Mouse (Mus musculus): ENCODE results near the gene Shank1. TPM values are rescaled to one million over a fixed set of nuclear protein-coding genes. Genes with fewer than 3 reads are reported as not detected.

The Shank1 gene
- 9.5 and 15.1 TPM in 2 replicates for polyA plus RNA-seq (2014; fragmentation: Nextera tagmentation; extraction: Ambion mirVana)

DNA sequence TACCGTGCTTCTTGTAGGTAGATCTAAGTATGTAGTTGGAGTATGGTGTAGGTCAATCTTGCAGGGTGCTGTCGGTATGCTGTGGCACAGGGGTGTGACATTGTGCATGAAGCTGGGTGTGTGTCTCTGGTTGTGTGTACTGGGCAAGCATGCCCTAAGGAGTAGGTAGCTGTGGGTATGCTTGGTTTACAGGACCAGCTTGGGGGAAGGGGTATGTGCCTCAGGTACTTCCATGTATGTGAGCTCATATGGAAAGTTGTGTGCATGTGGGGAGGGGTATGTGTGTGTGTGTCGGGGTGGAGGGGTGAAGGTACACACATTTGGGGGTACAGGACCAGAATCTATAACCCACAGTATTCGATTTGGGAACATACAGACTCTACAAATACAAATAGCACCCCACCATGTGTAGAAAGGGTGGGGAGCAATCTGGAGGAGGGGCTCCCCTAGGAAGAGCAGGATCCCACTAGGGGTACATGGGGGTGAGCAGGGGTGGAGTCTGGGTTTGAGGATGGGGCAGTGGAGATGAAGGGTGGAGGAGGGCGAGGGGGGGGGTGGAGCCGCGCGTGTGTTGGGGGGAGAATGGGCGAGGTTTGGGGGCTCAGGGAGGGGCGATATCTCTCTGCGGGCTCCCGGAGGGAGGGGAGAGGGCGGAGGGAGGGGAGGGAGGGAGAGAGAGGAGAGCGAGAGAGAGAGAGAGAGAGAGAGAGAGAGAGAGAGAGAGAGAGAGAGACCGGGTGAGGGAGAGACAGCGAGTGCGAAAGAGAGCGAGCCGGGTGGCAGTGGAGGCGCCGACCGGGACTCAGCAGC, at the start of gene Shank1:
Shank1 (plus strand) TSS at position 779 of the 810 bp plus-strand sequence.
- peaks cover 21% of the 10 kb centered on the region for H3K36me3 ChIP-seq (ENCODE audit: control insufficient read depth, insufficient read depth, low read length)
- peak within 1 kb of the TSS; percentile 74 for H3K9ac ChIP-seq (ENCODE audit: low read length)
- H3K27ac ChIP-seq (ENCODE audit: low read depth, low read length), result peak within 1 kb of the TSS; percentile 76; the same call in 1 of the 2 replicates
- H3K4me2 ChIP-seq (ENCODE audit: low read length), result peak within 1 kb of the TSS; percentile 96
- H3K9me3 ChIP-seq (replicated peaks; ENCODE audit: control insufficient read depth, low read length), result no peaks in the 10 kb centered on the region
- peaks cover 7% of the 10 kb centered on the region for H3K4me1 ChIP-seq (ENCODE audit: control insufficient read depth, insufficient read depth, low read length)
- no peaks in the 10 kb centered on the region for H3K27me3 ChIP-seq (replicated peaks; ENCODE audit: control insufficient read depth, insufficient read depth, low read length)
- WGBS, result 24% methylated on average over 11 of the region's 22 CpGs
- peak within 1 kb of the TSS; percentile 60 for H3K4me3 ChIP-seq (ENCODE audit: low read depth, low read length)
- DNase-seq (ENCODE audit: low spot score), result peak; percentile 64
- ATAC-seq, result no peak

DNA sequence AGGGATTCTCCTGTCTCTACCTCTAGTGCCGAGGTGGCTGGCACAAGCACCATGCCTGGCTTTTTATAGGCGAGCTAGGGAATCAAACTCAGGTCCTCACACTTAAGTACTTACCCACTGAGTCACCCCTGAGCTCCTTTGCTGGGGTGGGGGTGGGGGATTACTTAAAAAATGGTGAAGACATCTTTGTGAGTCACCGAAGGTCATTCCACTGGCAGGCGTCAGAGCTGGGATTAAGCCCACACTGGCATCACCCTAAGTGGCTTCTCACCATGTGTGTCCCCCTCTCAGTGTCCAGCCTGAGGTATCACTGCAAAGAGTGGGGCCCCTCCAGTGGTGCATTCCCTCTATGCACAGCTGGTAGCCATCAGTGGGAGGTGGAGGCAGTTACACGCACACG, 49.6 kb upstream of the Shank1 start:
- no peak for DNase-seq (ENCODE audit: low spot score)
- H3K27me3 ChIP-seq (replicated peaks; ENCODE audit: control insufficient read depth, insufficient read depth, low read length), result no peaks in the 10 kb centered on the region
- H3K4me1 ChIP-seq (ENCODE audit: control insufficient read depth, insufficient read depth, low read length), result no peaks in the 10 kb centered on the region
- 76% methylated on average over 6 of the region's 6 CpGs for WGBS
- no peak overlapping the region for H3K4me2 ChIP-seq (ENCODE audit: low read length)
- H3K4me3 ChIP-seq (ENCODE audit: low read depth, low read length), result no peak overlapping the region
- ATAC-seq, result no peak
- no peak overlapping the region for H3K9ac ChIP-seq (ENCODE audit: low read length)
- H3K9me3 ChIP-seq (replicated peaks; ENCODE audit: control insufficient read depth, low read length), result no peaks in the 10 kb centered on the region
- H3K36me3 ChIP-seq (ENCODE audit: control insufficient read depth, insufficient read depth, low read length), result 0 out of 2 replicates have a peak, but pooled peaks cover 2% of the 10 kb centered on the region
- H3K27ac ChIP-seq (ENCODE audit: low read depth, low read length), result no peak overlapping the region

DNA sequence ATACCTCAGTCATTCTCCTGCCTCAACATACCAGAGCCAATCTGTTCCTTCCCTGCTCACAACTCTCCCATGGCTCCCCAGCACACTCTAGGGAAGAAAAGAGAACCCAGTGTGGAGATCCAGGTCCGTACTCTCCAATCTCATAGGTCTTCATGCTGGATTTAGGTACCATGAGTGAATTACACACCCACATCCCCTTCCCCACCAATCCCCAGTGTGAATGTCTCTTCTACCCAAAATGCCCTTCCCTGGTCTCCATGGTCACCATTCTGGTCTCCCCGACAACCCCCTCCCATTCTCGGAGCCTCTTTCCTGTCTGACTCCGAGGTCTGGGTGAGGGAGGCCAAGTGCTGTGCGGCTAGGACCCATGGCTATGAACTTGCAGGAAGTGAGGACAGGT, 48.9 kb upstream of the Shank1 start, which contains the start of gene Gm15517:
Gm15517 (plus strand) TSS at position 301 of the 400 bp plus-strand sequence.
- ATAC-seq, result no peak
- no peaks in the 10 kb centered on the region for H3K27me3 ChIP-seq (replicated peaks; ENCODE audit: control insufficient read depth, insufficient read depth, low read length)
- no peak within 1 kb of the TSS for H3K9ac ChIP-seq (ENCODE audit: low read length)
- 0 out of 2 replicates have a peak, but pooled peaks cover 2% of the 10 kb centered on the region for H3K36me3 ChIP-seq (ENCODE audit: control insufficient read depth, insufficient read depth, low read length)
- H3K4me2 ChIP-seq (ENCODE audit: low read length), result no peak within 1 kb of the TSS
- no peak within 1 kb of the TSS for H3K4me3 ChIP-seq (ENCODE audit: low read depth, low read length)
- H3K9me3 ChIP-seq (replicated peaks; ENCODE audit: control insufficient read depth, low read length), result no peaks in the 10 kb centered on the region
- H3K27ac ChIP-seq (ENCODE audit: low read depth, low read length), result no peak within 1 kb of the TSS
- 62% methylated on average over 5 of the region's 5 CpGs for WGBS
- DNase-seq (ENCODE audit: low spot score), result no peak
- H3K4me1 ChIP-seq (ENCODE audit: control insufficient read depth, insufficient read depth, low read length), result no peaks in the 10 kb centered on the region

DNA sequence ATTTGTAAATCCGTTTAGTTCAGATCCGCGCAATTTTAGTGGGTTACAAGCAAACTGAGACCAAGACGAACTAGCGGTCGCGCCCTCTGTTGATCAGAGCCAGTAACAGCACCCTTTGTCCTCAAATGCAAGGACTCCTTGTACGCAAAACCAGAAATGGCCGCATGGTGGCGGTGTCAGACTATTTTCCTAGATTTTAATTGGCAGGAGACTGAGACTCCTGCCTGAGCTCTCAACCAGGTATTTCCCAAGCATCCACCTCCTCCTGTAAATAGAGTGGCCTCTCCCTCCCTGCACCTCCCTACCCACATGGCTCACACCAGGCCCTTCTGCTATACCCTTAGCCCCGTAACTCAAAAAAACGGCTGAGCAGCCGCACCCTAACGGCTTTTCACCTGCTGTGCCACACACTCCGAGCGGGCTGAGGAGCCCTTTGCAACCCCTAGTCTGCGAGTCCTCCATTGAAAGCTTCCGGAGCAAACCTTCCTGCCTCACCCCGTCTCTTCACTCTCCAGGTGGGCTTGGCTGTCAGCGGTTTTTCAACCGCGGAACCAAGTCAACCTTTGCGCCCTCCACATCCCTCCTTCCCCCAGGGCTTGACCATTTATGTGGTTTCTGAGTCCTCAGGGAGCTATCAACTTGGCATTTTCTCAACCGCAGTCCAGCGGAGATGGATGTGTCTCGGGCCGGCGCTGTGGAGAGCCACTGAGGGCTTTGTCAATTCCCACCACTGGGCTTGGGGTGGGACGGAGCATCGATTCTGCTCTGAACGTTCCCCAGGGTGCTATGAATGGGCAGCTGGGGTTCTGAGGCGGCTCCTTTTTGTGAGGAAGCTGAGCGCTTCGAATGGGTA, 47.0 kb upstream of the Shank1 start:
- no peaks in the 10 kb centered on the region for H3K4me1 ChIP-seq (ENCODE audit: control insufficient read depth, insufficient read depth, low read length)
- H3K27ac ChIP-seq (ENCODE audit: low read depth, low read length), result no peak overlapping the region
- H3K9ac ChIP-seq (ENCODE audit: low read length), result peak overlapping the region; percentile 42; the same call in 1 of the 2 replicates
- H3K9me3 ChIP-seq (replicated peaks; ENCODE audit: control insufficient read depth, low read length), result no peaks in the 10 kb centered on the region
- H3K4me3 ChIP-seq (ENCODE audit: low read depth, low read length), result peak overlapping the region; percentile 21
- ATAC-seq, result peak; percentile 83
- H3K27me3 ChIP-seq (replicated peaks; ENCODE audit: control insufficient read depth, insufficient read depth, low read length), result no peaks in the 10 kb centered on the region
- H3K36me3 ChIP-seq (ENCODE audit: control insufficient read depth, insufficient read depth, low read length), result no peaks in the 10 kb centered on the region
- peak; percentile 98 for DNase-seq (ENCODE audit: low spot score)
- peak overlapping the region; percentile 46 for H3K4me2 ChIP-seq (ENCODE audit: low read length)
- WGBS, result 2% methylated on average over 34 of the region's 34 CpGs

DNA sequence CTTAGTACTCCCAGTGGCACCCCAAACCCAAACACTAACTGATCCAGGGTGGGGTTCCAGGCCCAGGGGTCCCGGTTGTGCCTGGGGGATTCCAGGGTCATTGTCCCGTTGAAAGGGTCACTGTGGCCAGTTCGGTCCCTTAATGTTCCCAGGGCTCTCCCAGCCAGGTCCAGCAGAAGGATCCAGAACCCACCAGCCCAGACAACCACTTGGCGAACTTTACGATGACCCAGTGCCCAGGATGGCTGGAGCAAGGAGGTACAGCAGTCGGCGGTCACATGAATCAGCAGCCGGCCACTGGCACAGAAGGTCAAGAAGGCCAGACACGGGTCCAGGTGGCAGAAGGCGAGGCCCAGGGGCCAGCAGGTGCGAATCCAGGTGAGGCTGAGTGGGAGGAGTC, 41.9 kb upstream of the Shank1 start:
- Histone ChIP-seq H3K36me3 (ENCODE audit: control insufficient read depth, insufficient read depth, low read length) (no peaks in the 10 kb centered on the region), H3K9ac (ENCODE audit: low read length) (no peak overlapping the region), H3K4me3 (ENCODE audit: low read depth, low read length) (no peak overlapping the region), H3K4me2 (ENCODE audit: low read length) (no peak overlapping the region), H3K4me1 (ENCODE audit: control insufficient read depth, insufficient read depth, low read length) (no peaks in the 10 kb centered on the region), H3K27ac (ENCODE audit: low read depth, low read length) (no peak overlapping the region), H3K27me3 (replicated peaks; ENCODE audit: control insufficient read depth, insufficient read depth, low read length) (no peaks in the 10 kb centered on the region), H3K9me3 (replicated peaks; ENCODE audit: control insufficient read depth, low read length) (no peaks in the 10 kb centered on the region)
- WGBS, result 83% methylated on average over 11 of the region's 11 CpGs
- DNase-seq (ENCODE audit: low spot score) (no peak), ATAC-seq (no peak)

DNA sequence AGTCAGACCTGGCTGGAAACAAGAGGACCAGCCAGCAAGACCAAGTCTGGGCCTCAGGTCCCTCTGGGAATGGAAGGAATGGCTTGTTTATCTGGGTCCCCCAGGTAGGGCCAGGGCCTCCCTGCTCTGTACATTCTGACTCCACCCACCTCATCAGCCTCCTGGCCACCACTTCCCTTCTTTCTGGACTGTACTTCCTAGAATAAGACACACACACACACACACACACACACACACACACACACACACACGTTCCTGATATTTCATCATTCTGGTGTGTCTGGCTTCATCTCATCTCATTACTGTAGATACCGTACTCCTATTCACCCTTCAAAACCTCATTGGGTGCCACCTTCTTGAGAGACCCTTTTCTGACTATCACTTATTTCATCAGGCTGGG, 40.7 kb upstream of the Shank1 start:
- ATAC-seq (no peak), DNase-seq (ENCODE audit: low spot score) (no peak)
- Histone ChIP-seq H3K9ac (ENCODE audit: low read length) (no peak overlapping the region), H3K27ac (ENCODE audit: low read depth, low read length) (no peak overlapping the region), H3K4me1 (ENCODE audit: control insufficient read depth, insufficient read depth, low read length) (no peaks in the 10 kb centered on the region), H3K4me2 (ENCODE audit: low read length) (no peak overlapping the region), H3K27me3 (replicated peaks; ENCODE audit: control insufficient read depth, insufficient read depth, low read length) (no peaks in the 10 kb centered on the region), H3K4me3 (ENCODE audit: low read depth, low read length) (no peak overlapping the region), H3K36me3 (ENCODE audit: control insufficient read depth, insufficient read depth, low read length) (no peaks in the 10 kb centered on the region), H3K9me3 (replicated peaks; ENCODE audit: control insufficient read depth, low read length) (no peaks in the 10 kb centered on the region)
- WGBS, result 91% methylated on average over 2 of the region's 2 CpGs

DNA sequence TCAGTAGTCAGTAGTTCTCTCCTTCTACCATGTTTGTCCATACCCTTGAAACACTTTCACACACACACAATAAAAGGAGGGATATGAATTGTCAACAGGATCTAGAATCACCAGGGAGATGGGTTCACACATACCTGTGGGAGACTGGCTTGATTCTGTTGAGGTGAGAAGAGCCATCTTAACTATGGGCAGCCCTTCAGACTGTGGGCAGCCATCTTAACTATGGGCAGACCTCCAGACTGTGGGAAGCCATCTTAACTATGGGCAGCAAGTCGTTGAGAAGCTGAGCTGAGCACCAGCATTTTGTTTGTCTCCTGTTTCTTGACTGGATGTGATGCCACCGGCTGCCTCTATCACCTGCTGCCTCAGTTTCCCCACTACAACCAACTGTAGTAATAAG, 38.7 kb upstream of the Shank1 start:
- Histone ChIP-seq H3K27ac (ENCODE audit: low read depth, low read length) (no peak overlapping the region), H3K9me3 (replicated peaks; ENCODE audit: control insufficient read depth, low read length) (no peaks in the 10 kb centered on the region), H3K36me3 (ENCODE audit: control insufficient read depth, insufficient read depth, low read length) (no peaks in the 10 kb centered on the region), H3K27me3 (replicated peaks; ENCODE audit: control insufficient read depth, insufficient read depth, low read length) (no peaks in the 10 kb centered on the region), H3K4me2 (ENCODE audit: low read length) (no peak overlapping the region), H3K4me1 (ENCODE audit: control insufficient read depth, insufficient read depth, low read length) (no peaks in the 10 kb centered on the region), H3K9ac (ENCODE audit: low read length) (no peak overlapping the region), H3K4me3 (ENCODE audit: low read depth, low read length) (no peak overlapping the region)
- no peak for ATAC-seq
- peak; percentile 46 for DNase-seq (ENCODE audit: low spot score)
- WGBS, result 80% methylated on average over 2 of the region's 2 CpGs

DNA sequence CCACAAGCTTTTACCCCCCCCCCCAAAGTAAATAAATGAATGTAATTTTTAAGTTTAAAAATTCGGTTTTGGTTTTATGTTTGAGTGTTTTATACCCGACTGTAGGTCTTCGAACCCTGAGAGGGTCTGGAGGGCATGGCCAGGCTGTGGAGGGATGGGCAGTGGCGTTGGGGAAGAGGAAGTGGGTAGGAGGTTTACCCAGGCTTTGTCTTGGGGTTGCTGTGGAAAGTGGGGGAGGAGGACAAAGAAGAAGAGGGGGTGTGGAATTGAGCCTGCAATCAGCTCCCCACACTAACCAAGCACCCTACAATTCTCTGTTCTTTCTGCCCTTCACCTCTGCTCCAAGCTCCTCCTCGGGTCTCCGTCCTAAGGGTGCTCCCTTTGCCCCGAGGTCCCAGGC, 37.5 kb upstream of the Shank1 start:
- 86% methylated on average over 7 of the region's 7 CpGs for WGBS
- no peaks in the 10 kb centered on the region for H3K9me3 ChIP-seq (replicated peaks; ENCODE audit: control insufficient read depth, low read length)
- H3K4me2 ChIP-seq (ENCODE audit: low read length), result no peak overlapping the region
- no peak for DNase-seq (ENCODE audit: low spot score)
- H3K4me3 ChIP-seq (ENCODE audit: low read depth, low read length), result no peak overlapping the region
- no peaks in the 10 kb centered on the region for H3K36me3 ChIP-seq (ENCODE audit: control insufficient read depth, insufficient read depth, low read length)
- H3K4me1 ChIP-seq (ENCODE audit: control insufficient read depth, insufficient read depth, low read length), result no peaks in the 10 kb centered on the region
- no peak for ATAC-seq
- no peaks in the 10 kb centered on the region for H3K27me3 ChIP-seq (replicated peaks; ENCODE audit: control insufficient read depth, insufficient read depth, low read length)
- H3K9ac ChIP-seq (ENCODE audit: low read length), result no peak overlapping the region
- no peak overlapping the region for H3K27ac ChIP-seq (ENCODE audit: low read depth, low read length)

Data from forebrain, embryonic 14.5 days (tissue).